Mouse (Mus musculus) limb, embryonic 14.5 days (tissue): ENCODE data around the gene Car5b. TPM values are rescaled to one million over a fixed set of nuclear protein-coding genes. Genes with fewer than 3 reads are reported as not detected.
A peak's percentile ranks its signal among the peaks of the same experiment; 100 is the strongest.

Source experiments
- ATAC-seq: fragments of 200-750 bp; cut with Nextera tagmentation; 2 replicates; pipeline ENCODE4 v1.8.0; 2017; ENCODE audit warnings: low read depth, moderate number of reproducible peaks, moderate TSS enrichment; ENCODE audit not compliant: low FRiP score
- DNase-seq: peaks from one replicate; pipeline ENCODE4 v3.0.0-alpha.2; 2015; ENCODE audit warnings: low spot score
- H3K27ac ChIP-seq: fragments of 300-500 bp; sonication (generic); replicated peaks from 2 replicates; pipeline ENCODE4 v1.5.1; 2014; ENCODE audit warnings: low read depth, mild to moderate bottlenecking, low read length, moderate library complexity, mixed read lengths
- H3K27me3 ChIP-seq: fragments of 300-500 bp; sonication (generic); 2 replicates; pipeline ENCODE4 v1.6.1; 2014; ENCODE audit warnings: low read length, mixed read lengths; ENCODE audit not compliant: control insufficient read depth, insufficient read depth
- H3K36me3 ChIP-seq: fragments of 300-500 bp; sonication (generic); 2 replicates; pipeline ENCODE4 v1.6.1; 2014; ENCODE audit warnings: mild to moderate bottlenecking, low read length, moderate library complexity, mixed read lengths; ENCODE audit not compliant: control insufficient read depth, insufficient read depth
- H3K4me1 ChIP-seq: fragments of 300-500 bp; sonication (generic); 2 replicates; pipeline ENCODE4 v1.6.1; 2014; ENCODE audit warnings: antibody characterized with exemption, low read length, mixed read lengths; ENCODE audit not compliant: control insufficient read depth, insufficient read depth
- H3K4me2 ChIP-seq: fragments of 300-500 bp; sonication (generic); replicated peaks from 2 replicates; pipeline ENCODE4 v1.6.1; 2014; ENCODE audit warnings: low read depth, mild to moderate bottlenecking, low read length, moderate library complexity; ENCODE audit not compliant: severe bottlenecking
- H3K4me3 ChIP-seq: fragments of 300-500 bp; sonication (generic); replicated peaks from 2 replicates; pipeline ENCODE4 v1.5.1; 2014; ENCODE audit warnings: low read length
- H3K9ac ChIP-seq: fragments of 300-500 bp; sonication (generic); 2 replicates; pipeline ENCODE4 v1.6.1; 2014; ENCODE audit warnings: mild to moderate bottlenecking, low read depth, low read length, moderate library complexity; ENCODE audit not compliant: severe bottlenecking
- H3K9me3 ChIP-seq: fragments of 300-500 bp; sonication (generic); 2 replicates; pipeline ENCODE4 v1.6.1; 2016; ENCODE audit warnings: low read length; ENCODE audit not compliant: control insufficient read depth
- POLR2A ChIP-seq: fragments of 200-500 bp; IDR thresholded peaks from 2 replicates; pipeline ENCODE4 v1.8.0; 2012; ENCODE audit warnings: inconsistent platforms, mild to moderate bottlenecking, moderate library complexity, borderline replicate concordance; ENCODE audit not compliant: insufficient read depth, insufficient read length; ENCODE audit errors: extremely low read depth
- WGBS: fragments of 180-500 bp; shearing (Covaris S2); extraction: QIAGEN DNeasy Blood & Tissue Kit; methylation state at CpG from one replicate; pipeline ENCODE4 v1.1.7; 2014; 5-methylcytosine and 5-hydroxymethylcytosine counted together
- polyA plus RNA-seq, 2 experiments: library from polyadenylated mRNA; depleted of rRNA in 1 of 2; stranded (reverse) in 1 of 2; unstranded in 1 of 2; fragments of >200 nt; fragmentation: Nextera tagmentation in 1 of 2; extraction: Ambion mirVana in 1 of 2; gene quantifications; 2 replicates each; pipeline versions ENCODE4 v1.2.1 to v1.2.3; 2012 to 2014

The Car5b gene
- polyA plus RNA-seq (2012; rRNA removed) (1.1 and 1.2 TPM in 2 replicates), polyA plus RNA-seq (2014; fragmentation: Nextera tagmentation; extraction: Ambion mirVana) (0.62 and 0.96 TPM in 2 replicates)

DNA sequence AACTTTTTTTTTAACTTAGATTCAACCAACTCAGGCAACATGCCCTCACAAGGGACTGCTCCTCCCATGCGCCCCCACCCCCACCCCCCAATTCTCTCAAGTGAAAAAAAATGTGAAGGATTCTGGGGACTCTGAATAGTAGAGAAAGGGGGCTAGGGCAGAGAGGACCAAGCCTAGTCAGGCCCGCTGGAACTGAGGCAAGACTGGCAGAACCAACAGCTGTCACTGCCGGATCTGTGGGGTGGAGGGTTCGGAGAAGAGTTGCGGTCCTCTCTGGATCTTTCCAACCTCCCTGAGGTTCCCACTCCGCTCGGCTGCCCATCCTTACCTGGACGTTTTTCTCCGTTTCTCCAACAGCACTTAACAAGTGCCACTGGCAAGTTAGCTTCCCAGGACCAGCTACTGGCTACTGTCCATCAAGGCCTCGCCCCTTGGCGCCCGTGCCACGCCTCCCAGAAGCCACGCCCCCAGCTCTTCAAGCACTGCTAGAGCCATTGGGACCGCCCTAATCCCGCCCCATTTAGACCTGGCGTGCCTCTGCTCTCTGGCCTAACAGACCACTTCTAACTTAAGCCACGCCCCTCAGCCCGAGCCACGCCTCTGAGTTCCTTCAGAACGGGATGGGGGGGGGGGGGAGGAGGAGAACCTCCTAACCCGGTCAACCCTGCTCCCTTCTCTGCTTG lies at the start of gene Car5b:
TSS of gene Car5b (minus strand) at position 391 of the 683 bp plus-strand sequence.
- Histone ChIP-seq H3K36me3 (no peaks in the 10 kb centered on the region), H3K9me3 (no peaks in the 10 kb centered on the region), H3K4me2 (peak within 1 kb of the TSS; percentile 57), H3K4me1 (no peaks in the 10 kb centered on the region), H3K4me3 (peak within 1 kb of the TSS; percentile 34), H3K27ac (no peak within 1 kb of the TSS), H3K9ac (peak within 1 kb of the TSS; percentile 40; the same call in 1 of the 2 replicates), H3K27me3 (no peaks in the 10 kb centered on the region)
- peak; percentile 94 for ATAC-seq
- WGBS, result 16% methylated on average over 22 of the region's 22 CpGs
- peak; percentile 88 for DNase-seq
- no peak for TF ChIP-seq POLR2A

DNA sequence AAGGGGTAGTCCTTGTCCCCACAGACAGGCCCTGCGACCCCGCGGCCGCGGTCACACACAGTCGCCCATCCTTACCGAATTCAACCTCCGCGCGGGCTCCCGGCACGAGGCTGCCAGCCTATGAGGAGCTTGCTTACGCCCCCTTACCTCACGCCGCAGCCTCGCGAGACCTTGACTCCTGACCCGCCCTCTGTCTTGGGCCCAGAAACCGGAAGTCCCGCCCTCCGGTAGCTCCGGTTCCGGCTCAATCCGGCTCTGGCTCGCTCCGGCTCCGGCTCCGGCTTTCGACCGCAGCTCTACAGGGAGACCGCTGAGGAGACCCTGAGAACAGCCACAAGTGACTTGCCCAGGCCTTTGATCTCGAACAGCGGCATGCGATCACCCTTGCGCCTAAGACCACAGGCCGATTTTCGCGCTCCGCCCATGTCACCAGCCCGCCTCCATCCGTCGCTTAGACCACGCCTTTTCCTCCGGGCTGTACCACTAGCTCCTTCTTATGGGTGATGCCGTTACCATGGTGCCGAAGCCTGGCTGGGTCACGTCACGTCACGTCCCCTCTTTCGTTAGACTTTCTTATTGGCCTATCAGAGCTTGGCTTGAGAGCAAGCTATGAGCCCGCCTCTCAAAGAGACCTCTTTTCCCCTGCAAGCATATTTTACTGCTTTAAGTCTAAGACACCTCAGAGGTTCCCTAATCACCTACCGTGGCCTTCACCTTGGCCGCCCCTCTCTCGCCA lies 48.4 kb upstream of the Car5b start, which contains the start of gene Siah1b:
TSS of gene Siah1b (minus strand) at position 454 of the 736 bp plus-strand sequence.
- ATAC-seq (peak; percentile 98), DNase-seq (peak; percentile 94)
- Histone ChIP-seq H3K4me1 (no peaks in the 10 kb centered on the region), H3K9me3 (no peaks in the 10 kb centered on the region), H3K4me2 (peak within 1 kb of the TSS; percentile 63), H3K27me3 (no peaks in the 10 kb centered on the region), H3K4me3 (peak within 1 kb of the TSS; percentile 54), H3K27ac (peak within 1 kb of the TSS; percentile 88), H3K36me3 (0 out of 2 replicates have a peak, but pooled peaks cover 2% of the 10 kb centered on the region), H3K9ac (peak within 1 kb of the TSS; percentile 61)
- no peak for TF ChIP-seq POLR2A
- 25% methylated on average over 53 of the region's 54 CpGs for WGBS

DNA sequence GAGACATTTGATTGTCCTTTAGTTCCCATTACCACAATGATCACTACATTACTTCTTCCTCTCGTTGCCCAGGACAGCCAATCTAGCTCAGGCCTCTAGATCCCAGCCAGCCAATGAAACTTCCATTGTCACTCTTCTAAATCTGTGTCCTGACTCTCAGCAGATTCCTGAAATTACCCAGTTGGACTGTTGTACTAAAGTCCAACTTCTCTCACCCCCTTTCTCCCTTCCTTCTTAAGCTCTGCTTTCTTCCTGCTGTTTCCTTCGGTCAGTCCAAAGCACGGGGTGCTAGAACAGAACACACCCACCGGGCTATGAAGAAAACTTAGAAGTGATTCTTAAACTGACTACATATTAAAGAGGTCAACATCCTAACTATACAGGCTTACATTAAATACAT lies 41.2 kb upstream of the Car5b start:
- Histone ChIP-seq H3K36me3 (0 out of 2 replicates have a peak, but pooled peaks cover 2% of the 10 kb centered on the region), H3K9me3 (no peaks in the 10 kb centered on the region), H3K27me3 (no peaks in the 10 kb centered on the region), H3K4me3 (no peak overlapping the region), H3K4me2 (no peak overlapping the region), H3K27ac (no peak overlapping the region), H3K9ac (no peak overlapping the region), H3K4me1 (no peaks in the 10 kb centered on the region)
- ATAC-seq (no peak), DNase-seq (no peak)
- TF ChIP-seq POLR2A, result no peak
- 85% methylated on average over 4 of the region's 4 CpGs for WGBS

DNA sequence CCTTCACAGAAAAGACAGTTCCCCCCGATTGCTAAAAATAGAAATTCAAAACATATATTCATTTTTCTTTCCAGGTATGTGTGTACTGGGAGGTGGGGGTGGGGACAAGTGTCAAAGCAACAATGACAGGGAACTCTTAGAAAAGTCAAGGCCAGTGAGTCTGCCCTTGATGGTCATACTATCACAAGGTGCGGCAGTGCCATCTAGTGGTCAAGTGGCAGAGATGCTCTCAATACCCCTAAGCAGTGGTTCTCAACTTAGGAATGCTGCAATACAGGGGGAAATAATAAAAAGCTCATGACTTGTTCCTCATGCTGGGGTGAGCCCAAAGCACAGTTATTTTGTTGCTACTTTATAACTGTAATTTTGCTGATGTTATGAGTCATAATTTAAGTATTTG lies 38.4 kb upstream of the Car5b start:
- Histone ChIP-seq H3K27ac (no peak overlapping the region), H3K27me3 (no peaks in the 10 kb centered on the region), H3K36me3 (no peaks in the 10 kb centered on the region), H3K9ac (no peak overlapping the region), H3K4me1 (no peaks in the 10 kb centered on the region), H3K9me3 (no peaks in the 10 kb centered on the region), H3K4me3 (no peak overlapping the region), H3K4me2 (no peak overlapping the region)
- 14% methylated on average over 2 of the region's 2 CpGs for WGBS
- peak; percentile 79; the same call in 1 of the 2 replicates for ATAC-seq
- TF ChIP-seq POLR2A, result no peak
- DNase-seq, result peak; percentile 88

DNA sequence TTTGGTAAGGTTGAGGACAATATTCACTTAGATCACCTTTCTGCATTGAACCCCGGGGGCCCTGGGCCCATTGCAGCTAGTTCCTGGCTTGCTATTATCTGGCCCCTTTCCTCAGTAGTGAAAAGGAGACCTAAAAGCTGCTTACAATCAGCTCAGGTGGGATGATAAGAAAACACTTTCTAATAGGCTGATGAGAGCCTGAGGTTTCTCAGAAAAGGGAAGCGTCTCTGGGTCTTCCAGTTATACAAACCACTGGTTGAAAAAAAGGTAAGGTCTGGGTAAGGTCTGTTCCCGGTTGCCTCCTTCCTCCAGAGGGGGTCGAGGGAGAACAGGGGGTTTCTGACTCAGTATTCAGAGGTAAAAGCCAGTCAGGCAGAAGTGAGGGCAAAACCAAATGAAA lies 31.3 kb upstream of the Car5b start:
- Histone ChIP-seq H3K4me3 (no peak overlapping the region), H3K36me3 (no peaks in the 10 kb centered on the region), H3K4me2 (no peak overlapping the region), H3K4me1 (no peaks in the 10 kb centered on the region), H3K9ac (no peak overlapping the region), H3K9me3 (no peaks in the 10 kb centered on the region), H3K27ac (no peak overlapping the region), H3K27me3 (no peaks in the 10 kb centered on the region)
- no peak for DNase-seq
- TF ChIP-seq POLR2A, result no peak
- 69% methylated on average over 4 of the region's 4 CpGs for WGBS
- no peak for ATAC-seq
